Mouse (Mus musculus): ENCODE results near the gene Slc29a2. TPM values are rescaled to one million over a fixed set of nuclear protein-coding genes. Genes with fewer than 3 reads are reported as not detected.

The Slc29a2 gene
- polyA plus RNA-seq, 1 experiment = 5.9 TPM

DNA sequence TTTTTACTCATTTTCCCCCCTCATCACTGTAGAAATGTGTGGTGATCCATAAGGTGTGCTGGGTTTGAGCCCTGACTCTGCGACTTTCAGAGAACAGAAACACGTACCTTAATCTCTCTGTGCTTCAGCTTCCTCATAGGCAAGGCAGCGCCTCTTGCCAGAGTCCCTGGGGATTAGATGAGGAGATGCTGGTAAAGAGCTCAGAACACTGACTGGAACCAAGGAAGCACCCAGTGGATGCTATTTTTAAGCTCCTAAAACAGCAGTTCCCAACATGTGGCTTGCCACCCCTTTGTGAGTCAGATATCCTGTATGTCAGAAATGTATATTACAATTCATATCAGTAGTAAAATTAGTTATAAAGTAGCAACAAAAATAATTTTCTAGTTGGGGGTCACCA, 5.5 kb upstream of the Slc29a2 start:
- TF ChIP-seq POLR2A (IDR thresholded peaks at IDR 0.05; ENCODE audit: borderline replicate concordance, extremely low read depth, low read depth, low read length) = no peak
- no peak for TF ChIP-seq CTCF (IDR thresholded peaks at IDR 0.05; ENCODE audit: insufficient read depth, low read length)
- no peak overlapping the region for H3K4me3 ChIP-seq (replicated peaks; ENCODE audit: extremely low read depth, low read depth, low read length)
- peaks cover 4% of the 10 kb centered on the region; the same call in 1 of the 2 replicates for H3K4me1 ChIP-seq (ENCODE audit: control insufficient read depth, insufficient read depth, low read length)
- 74% methylated on average over 3 of the region's 3 CpGs for WGBS
- no peak for DNase-seq

DNA sequence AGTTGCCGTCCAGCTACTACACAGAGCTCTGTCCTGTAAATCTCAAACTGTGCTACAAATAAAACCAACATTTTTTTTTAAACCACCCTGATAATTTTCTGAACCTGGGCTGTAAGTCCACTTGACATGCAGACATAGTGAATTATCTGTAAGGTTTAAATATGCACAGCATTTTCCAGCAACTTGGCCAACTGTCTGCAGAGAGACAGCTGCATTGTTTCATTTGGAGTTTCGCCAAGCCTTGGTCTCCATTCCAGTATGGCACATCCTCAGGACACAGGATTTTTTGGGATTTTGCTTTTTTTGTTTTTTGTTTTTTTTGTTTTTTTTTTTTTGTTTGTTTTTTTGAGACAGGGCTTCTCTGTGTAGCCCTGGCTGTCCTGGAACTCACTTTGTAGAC, 2.2 kb upstream of the Slc29a2 start:
- 78% methylated on average over 2 of the region's 2 CpGs for WGBS
- 0 out of 2 replicates have a peak, but pooled peaks cover 2% of the 10 kb centered on the region for H3K4me1 ChIP-seq (ENCODE audit: control insufficient read depth, insufficient read depth, low read length)

DNA sequence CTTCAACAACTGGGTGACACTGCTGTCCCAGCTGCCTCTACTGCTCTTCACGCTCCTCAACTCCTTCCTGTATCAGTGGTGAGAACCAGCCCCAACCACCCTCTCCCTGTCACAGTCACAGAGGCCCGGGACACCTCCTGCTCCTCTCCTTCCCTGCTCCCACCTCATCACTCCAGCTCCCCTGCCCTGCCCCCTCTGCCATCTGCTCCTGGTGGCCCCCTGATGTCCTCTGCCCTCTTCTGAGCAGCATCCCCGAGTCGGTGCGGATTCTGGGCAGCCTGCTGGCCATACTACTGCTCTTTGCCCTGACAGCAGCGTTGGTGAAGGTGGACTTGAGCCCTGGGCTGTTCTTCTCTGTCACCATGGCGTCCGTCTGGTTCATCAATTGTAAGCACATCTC, 2.5 kb downstream of the Slc29a2 start:
- TF ChIP-seq CTCF (IDR thresholded peaks at IDR 0.05; ENCODE audit: insufficient read depth, low read length) (no peak), POLR2A (IDR thresholded peaks at IDR 0.05; ENCODE audit: borderline replicate concordance, extremely low read depth, low read depth, low read length) (no peak)
- Histone ChIP-seq H3K4me1 (ENCODE audit: control insufficient read depth, insufficient read depth, low read length) (no peaks in the 10 kb centered on the region), H3K4me3 (replicated peaks; ENCODE audit: extremely low read depth, low read depth, low read length) (no peak overlapping the region)
- 91% methylated on average over 8 of the region's 8 CpGs for WGBS
- no peak for DNase-seq

More for the DNA sequence above, 2.2 kb upstream of the Slc29a2 start:
- TF ChIP-seq POLR2A (IDR thresholded peaks at IDR 0.05; ENCODE audit: borderline replicate concordance, extremely low read depth, low read depth, low read length) (no peak), CTCF (IDR thresholded peaks at IDR 0.05; ENCODE audit: insufficient read depth, low read length) (no peak)
- no peak overlapping the region for H3K4me3 ChIP-seq (replicated peaks; ENCODE audit: extremely low read depth, low read depth, low read length)
- no peak for DNase-seq

DNA sequence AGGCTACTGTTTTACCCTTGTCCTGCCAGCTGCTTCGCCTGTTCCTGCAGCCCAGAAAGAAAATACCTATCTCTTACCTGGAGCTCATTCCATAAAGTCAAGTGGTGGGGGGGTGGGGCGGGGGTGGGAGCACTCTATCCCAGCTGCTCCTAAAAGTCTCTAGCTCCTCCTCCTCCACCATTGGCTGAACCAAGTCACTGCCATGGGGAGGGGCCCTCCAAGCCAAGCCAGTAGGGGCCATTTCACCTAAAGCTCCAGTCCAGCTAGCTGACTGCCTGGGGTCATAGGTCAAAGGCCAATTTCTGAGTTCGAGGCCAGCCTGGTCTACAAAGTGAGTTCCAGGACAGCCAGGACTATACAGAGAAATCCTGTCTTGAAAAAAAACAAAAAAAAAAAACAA, 9.0 kb downstream of the Slc29a2 start:
- TF ChIP-seq POLR2A (IDR thresholded peaks at IDR 0.05; ENCODE audit: borderline replicate concordance, extremely low read depth, low read depth, low read length) (no peak), CTCF (IDR thresholded peaks at IDR 0.05; ENCODE audit: insufficient read depth, low read length) (no peak)
- DNase-seq = no peak
- no peaks in the 10 kb centered on the region for H3K4me1 ChIP-seq (ENCODE audit: control insufficient read depth, insufficient read depth, low read length)
- H3K4me3 ChIP-seq (replicated peaks; ENCODE audit: extremely low read depth, low read depth, low read length) = no peak overlapping the region
- WGBS = 68% methylated on average over 3 of the region's 3 CpGs

DNA sequence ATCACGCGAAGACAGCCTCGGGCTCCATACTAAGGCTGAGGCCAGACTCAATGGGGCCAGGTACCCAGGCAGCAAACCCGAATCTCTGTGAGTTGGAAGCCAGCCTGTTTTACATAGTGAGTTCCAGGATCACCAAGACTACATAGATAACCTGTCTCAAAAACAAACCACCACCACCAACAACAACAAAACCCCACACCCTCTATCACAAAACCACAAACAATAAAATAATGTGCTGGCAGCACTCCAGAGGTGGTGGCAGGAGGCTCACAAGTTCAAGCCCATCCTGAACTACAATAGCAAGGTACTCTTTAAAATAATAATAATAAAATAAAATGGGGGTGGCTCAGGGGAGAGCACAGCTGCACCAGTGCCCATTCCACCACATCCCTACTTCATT, 12.9 kb downstream of the Slc29a2 start:
- TF ChIP-seq CTCF (IDR thresholded peaks at IDR 0.05; ENCODE audit: insufficient read depth, low read length) (no peak), POLR2A (IDR thresholded peaks at IDR 0.05; ENCODE audit: borderline replicate concordance, extremely low read depth, low read depth, low read length) (no peak)
- 81% methylated on average over 4 of the region's 4 CpGs for WGBS
- no peak overlapping the region for H3K4me3 ChIP-seq (replicated peaks; ENCODE audit: extremely low read depth, low read depth, low read length)
- DNase-seq = no peak
- peaks cover 9% of the 10 kb centered on the region for H3K4me1 ChIP-seq (ENCODE audit: control insufficient read depth, insufficient read depth, low read length)

DNA sequence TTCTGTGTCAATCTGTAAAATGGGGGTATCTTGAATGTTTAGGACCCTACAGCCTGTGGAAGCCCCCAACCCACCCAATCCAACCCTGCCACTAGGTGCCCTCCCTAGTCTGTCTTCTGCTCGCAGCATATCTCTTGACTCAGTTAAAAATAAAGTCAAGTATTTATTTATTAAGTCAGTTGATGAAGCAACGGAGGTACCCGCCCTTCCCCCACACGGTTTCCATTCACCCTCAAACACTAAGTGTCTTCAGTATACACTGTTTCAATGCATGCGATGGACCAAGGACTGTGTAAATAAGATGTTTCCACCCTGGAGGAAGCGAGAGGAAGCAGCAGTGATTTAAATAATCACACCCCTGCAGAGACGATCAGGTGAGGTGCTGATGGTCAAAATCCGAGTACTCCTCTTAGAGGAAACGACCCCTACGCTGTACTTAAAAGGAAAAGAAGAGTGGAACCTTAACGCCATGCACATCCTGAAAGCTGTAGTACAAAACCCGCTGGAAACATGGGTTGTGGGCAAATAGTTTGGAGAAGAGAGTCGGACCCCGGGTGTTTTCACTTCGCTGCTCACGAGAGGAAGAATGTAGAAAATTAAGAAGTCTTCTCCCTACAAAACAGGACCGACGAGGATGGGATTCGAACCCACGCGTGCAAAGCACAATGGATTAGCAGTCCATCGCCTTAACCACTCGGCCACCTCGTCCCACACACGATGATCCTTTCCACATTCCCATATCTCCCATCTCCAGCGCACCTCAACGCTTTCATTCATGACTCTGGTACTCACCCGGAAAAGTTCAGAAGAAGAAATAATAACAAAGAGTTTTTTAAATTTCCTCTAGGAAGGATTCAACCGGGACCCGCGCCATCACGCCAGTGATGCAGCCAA, 14.3 kb downstream of the Slc29a2 start:
- 2% methylated on average over 32 of the region's 32 CpGs for WGBS
- peak overlapping the region; percentile 99 for H3K4me3 ChIP-seq (replicated peaks; ENCODE audit: extremely low read depth, low read depth, low read length)
- no peak for TF ChIP-seq POLR2A (IDR thresholded peaks at IDR 0.05; ENCODE audit: borderline replicate concordance, extremely low read depth, low read depth, low read length)
- TF ChIP-seq CTCF (IDR thresholded peaks at IDR 0.05; ENCODE audit: insufficient read depth, low read length) = no peak
- DNase-seq = peak; percentile 62
- H3K4me1 ChIP-seq (ENCODE audit: control insufficient read depth, insufficient read depth, low read length) = peaks cover 13% of the 10 kb centered on the region

DNA sequence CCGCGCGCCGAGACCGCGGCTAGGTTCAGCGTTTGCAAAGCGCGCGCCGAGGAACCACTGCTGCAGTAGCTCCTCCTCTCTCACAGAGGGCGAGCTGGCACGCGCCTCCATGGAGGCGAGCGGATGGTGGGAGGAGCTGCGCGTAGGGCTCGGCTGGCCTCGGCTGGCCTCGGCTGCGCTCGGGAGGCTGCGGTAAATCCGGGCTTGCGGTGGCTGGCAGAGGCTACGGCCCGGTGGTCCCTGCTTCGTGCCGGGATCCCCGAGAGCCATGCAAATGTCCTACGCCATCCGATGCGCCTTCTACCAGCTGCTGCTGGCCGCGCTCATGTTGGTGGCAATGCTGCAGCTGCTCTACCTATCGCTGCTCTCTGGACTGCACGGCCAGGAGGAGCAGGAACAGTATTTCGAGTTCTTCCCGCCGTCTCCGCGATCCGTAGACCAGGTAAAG, 15.1 kb downstream of the Slc29a2 start, which contains the start of the genes B4gat1 and AC124502.3:
Gene B4gat1 (plus strand): TSS at position 118 of the 448 bp plus-strand sequence.
Gene AC124502.3 (plus strand): TSS at position 183 of the 448 bp plus-strand sequence.
- TF ChIP-seq CTCF (IDR thresholded peaks at IDR 0.05; ENCODE audit: insufficient read depth, low read length) (0 out of 2 replicates have a peak, but pooled peaks have one; percentile 16), POLR2A (IDR thresholded peaks at IDR 0.05; ENCODE audit: borderline replicate concordance, extremely low read depth, low read depth, low read length) (peak; percentile 60; the same call in 1 of the 2 replicates)
- under 1% methylated on average over 44 of the region's 44 CpGs for WGBS
- Histone ChIP-seq H3K4me3 (replicated peaks; ENCODE audit: extremely low read depth, low read depth, low read length) (peak within 1 kb of the TSS; percentile 99), H3K4me1 (ENCODE audit: control insufficient read depth, insufficient read depth, low read length) (peaks cover 13% of the 10 kb centered on the region)
- peak; percentile 83 for DNase-seq

DNA sequence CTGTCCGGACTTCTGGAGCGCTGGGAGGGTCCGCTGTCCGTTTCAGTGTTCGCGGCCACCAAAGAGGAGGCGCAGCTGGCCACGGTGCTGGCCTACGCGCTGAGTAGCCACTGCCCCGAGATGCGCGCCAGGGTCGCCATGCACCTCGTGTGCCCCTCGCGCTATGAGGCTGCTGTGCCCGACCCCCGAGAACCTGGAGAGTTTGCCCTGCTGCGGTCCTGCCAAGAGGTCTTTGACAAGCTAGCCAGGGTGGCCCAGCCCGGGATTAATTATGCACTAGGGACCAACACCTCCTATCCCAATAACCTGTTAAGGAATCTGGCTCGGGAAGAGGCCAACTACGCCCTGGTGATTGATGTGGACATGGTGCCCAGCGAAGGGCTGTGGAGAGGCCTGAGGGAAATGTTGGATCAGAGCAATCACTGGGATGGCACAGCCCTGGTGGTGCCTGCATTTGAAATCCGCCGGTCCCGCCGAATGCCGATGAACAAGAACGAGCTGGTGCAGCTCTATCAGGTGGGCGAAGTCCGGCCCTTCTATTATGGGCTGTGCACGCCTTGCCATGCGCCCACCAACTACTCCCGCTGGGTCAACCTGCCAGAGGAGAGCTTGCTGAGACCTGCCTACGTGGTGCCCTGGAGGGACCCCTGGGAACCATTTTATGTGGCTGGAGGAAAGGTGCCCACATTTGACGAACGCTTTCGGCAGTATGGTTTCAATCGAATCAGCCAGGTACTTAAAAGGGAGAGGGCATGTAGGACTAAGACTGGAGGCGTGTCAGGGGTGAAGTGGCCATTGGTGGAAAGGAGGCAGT, 15.8 kb downstream of the Slc29a2 start:
- H3K4me3 ChIP-seq (replicated peaks; ENCODE audit: extremely low read depth, low read depth, low read length) = peak overlapping the region; percentile 99
- WGBS = 15% methylated on average over 41 of the region's 41 CpGs
- H3K4me1 ChIP-seq (ENCODE audit: control insufficient read depth, insufficient read depth, low read length) = peaks cover 13% of the 10 kb centered on the region
- DNase-seq = no peak
- TF ChIP-seq POLR2A (IDR thresholded peaks at IDR 0.05; ENCODE audit: borderline replicate concordance, extremely low read depth, low read depth, low read length) (no peak), CTCF (IDR thresholded peaks at IDR 0.05; ENCODE audit: insufficient read depth, low read length) (no peak)

DNA sequence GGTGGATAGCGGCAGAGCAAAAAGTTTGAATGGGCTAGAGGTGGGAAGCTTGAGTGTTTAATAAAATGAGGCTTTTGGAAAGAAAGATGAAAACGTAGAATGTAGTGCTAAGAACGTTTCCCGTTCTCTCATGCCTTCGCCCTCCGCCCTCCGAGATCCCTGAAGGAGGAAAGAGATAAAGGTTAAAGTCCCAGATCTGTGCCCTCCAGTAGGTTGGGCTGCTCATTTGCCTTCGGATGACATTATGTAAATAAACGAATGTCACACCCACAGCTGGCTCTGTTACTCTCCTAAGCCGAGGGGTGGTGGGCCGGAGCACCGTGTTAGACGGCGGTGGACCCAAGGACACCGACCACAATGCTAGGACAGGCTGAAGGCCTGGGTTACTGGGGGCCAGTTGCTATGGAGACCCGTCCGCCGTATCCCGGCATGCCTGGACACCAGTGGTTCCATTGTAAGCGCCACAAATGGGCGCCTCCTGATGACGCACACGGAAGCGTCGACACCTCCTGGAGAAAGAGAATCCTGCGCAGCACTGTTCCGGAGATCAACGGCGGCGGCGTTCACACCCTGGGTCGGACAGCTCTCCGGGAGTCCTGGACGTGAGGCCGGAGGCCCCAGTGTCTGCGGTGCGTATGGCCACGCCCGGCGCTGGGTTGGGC, 17.3 kb downstream of the Slc29a2 start, which contains the start of gene Brms1:
Gene Brms1 (plus strand): TSS at position 493 of the 662 bp plus-strand sequence.
- WGBS = 2% methylated on average over 40 of the region's 40 CpGs
- peak; percentile 89 for DNase-seq
- peak; percentile 82; the same call in 1 of the 2 replicates for TF ChIP-seq POLR2A (IDR thresholded peaks at IDR 0.05; ENCODE audit: borderline replicate concordance, extremely low read depth, low read depth, low read length)
- no peak for TF ChIP-seq CTCF (IDR thresholded peaks at IDR 0.05; ENCODE audit: insufficient read depth, low read length)
- Histone ChIP-seq H3K4me3 (replicated peaks; ENCODE audit: extremely low read depth, low read depth, low read length) (peak within 1 kb of the TSS; percentile 91), H3K4me1 (ENCODE audit: control insufficient read depth, insufficient read depth, low read length) (peaks cover 13% of the 10 kb centered on the region)
